ENCODE assay signal across 24 mouse cellular contexts in genomic region chr16:37992806-37993205, GRCm38 (mm10).
DNase-seq lines count a peak whose midpoint lies in the region; ATAC-seq lines count a peak whose summit lies in the region.
"Had no signal": no experiment of that assay in that cellular context is flagged by ENCODE, and none has a peak within 500 bp of the region (broad histone marks: within the 10 kb centered on the region; RNA-seq: fewer than 3 reads in every experiment).

No protein-coding gene starts in this region.

- no peaks in the 10 kb centered on the region for H3K27me3 ChIP-seq in heart, embryonic 12.5 days (replicated peaks)
- no peaks in the 10 kb centered on the region for H3K27me3 ChIP-seq in midbrain, embryonic 12.5 days
- no peaks in the 10 kb centered on the region for H3K27me3 ChIP-seq in midbrain, embryonic 14.5 days (ENCODE audit: control insufficient read depth, insufficient read depth, low read length)
- H3K27me3 ChIP-seq in neural tube, embryonic 13.5 days, result no peaks in the 10 kb centered on the region
- H3K27me3 ChIP-seq: embryonic facial prominence, embryonic 13.5 days; forebrain, embryonic 13.5 days; hindbrain, embryonic 15.5 days; liver, embryonic 15.5 days; lung, embryonic 15.5 days had no signal

- no peak overlapping the region for H3K4me2 ChIP-seq in heart, embryonic 12.5 days
- no peak overlapping the region for H3K4me2 ChIP-seq in midbrain, embryonic 12.5 days (replicated peaks)
- H3K4me2 ChIP-seq in midbrain, embryonic 14.5 days (ENCODE audit: low read length), result no peak overlapping the region
- no peak overlapping the region for H3K4me2 ChIP-seq in neural tube, embryonic 13.5 days
- H3K4me2 ChIP-seq: embryonic facial prominence, embryonic 13.5 days; forebrain, embryonic 13.5 days; heart, embryonic 11.5 days; hindbrain, embryonic 15.5 days; liver, embryonic 15.5 days; lung, embryonic 15.5 days had no signal

- ATAC-seq in heart, embryonic 12.5 days (ENCODE audit: insufficient number of reproducible peaks, low FRiP score), result no peak
- no peak for ATAC-seq in midbrain, embryonic 12.5 days (ENCODE audit: low FRiP score, low read depth)
- no peak for ATAC-seq in midbrain, embryonic 14.5 days (ENCODE audit: low FRiP score, low TSS enrichment)
- no peak for ATAC-seq in neural tube, embryonic 13.5 days (ENCODE audit: low read depth)
- ATAC-seq in cerebellum, adult (ENCODE audit: insufficient number of reproducible peaks, low FRiP score, low TSS enrichment), result no peak
- ATAC-seq: forebrain, embryonic 13.5 days; intestine, embryonic 16.5 days had no signal

- H3K9ac ChIP-seq in heart, embryonic 12.5 days, result 0 out of 2 replicates have a peak overlapping the region, but pooled peaks have one; percentile 14
- H3K9ac ChIP-seq in midbrain, embryonic 12.5 days (replicated peaks), result no peak overlapping the region
- H3K9ac ChIP-seq in midbrain, embryonic 14.5 days (replicated peaks; ENCODE audit: low read length), result no peak overlapping the region
- H3K9ac ChIP-seq in neural tube, embryonic 13.5 days, result no peak overlapping the region; the same call in 1 of the 2 replicates
- H3K9ac ChIP-seq: embryonic facial prominence, embryonic 13.5 days; forebrain, embryonic 13.5 days; hindbrain, embryonic 15.5 days; liver, embryonic 15.5 days; lung, embryonic 15.5 days had no signal

- H3K4me3 ChIP-seq in heart, embryonic 12.5 days, result no peak overlapping the region
- H3K4me3 ChIP-seq in midbrain, embryonic 12.5 days, result no peak overlapping the region
- no peak overlapping the region for H3K4me3 ChIP-seq in midbrain, embryonic 14.5 days (replicated peaks; ENCODE audit: low read depth, low read length)
- H3K4me3 ChIP-seq in neural tube, embryonic 13.5 days, result no peak overlapping the region
- H3K4me3 ChIP-seq: embryonic facial prominence, embryonic 13.5 days; erythroblast, embryonic 14.5 days; forebrain, embryonic 13.5 days; hindbrain, embryonic 15.5 days; left cerebral cortex, adult 2 months; limb, embryonic 10.5 days; liver, embryonic 15.5 days; lung, embryonic 15.5 days had no signal

- H3K36me3 ChIP-seq in heart, embryonic 12.5 days, result no peaks in the 10 kb centered on the region
- no peaks in the 10 kb centered on the region for H3K36me3 ChIP-seq in midbrain, embryonic 12.5 days
- H3K36me3 ChIP-seq in midbrain, embryonic 14.5 days (ENCODE audit: control insufficient read depth, insufficient read depth, low read length), result no peaks in the 10 kb centered on the region
- 0 out of 2 replicates have a peak, but pooled peaks cover under 1% of the 10 kb centered on the region for H3K36me3 ChIP-seq in neural tube, embryonic 13.5 days
- H3K36me3 ChIP-seq: embryonic facial prominence, embryonic 13.5 days; hindbrain, embryonic 15.5 days; limb, embryonic 10.5 days; liver, embryonic 15.5 days; lung, embryonic 15.5 days had no signal

- no peak overlapping the region for H3K27ac ChIP-seq in heart, embryonic 12.5 days (ENCODE audit: poor library complexity, severe bottlenecking)
- H3K27ac ChIP-seq in midbrain, embryonic 12.5 days (replicated peaks), result 0 out of 2 replicates have a peak overlapping the region, but pooled peaks have one; percentile 10
- no peak overlapping the region for H3K27ac ChIP-seq in midbrain, embryonic 14.5 days (replicated peaks; ENCODE audit: low read depth, low read length)
- H3K27ac ChIP-seq in neural tube, embryonic 13.5 days (replicated peaks), result peak overlapping the region; percentile 42
- H3K27ac ChIP-seq: embryonic facial prominence, embryonic 13.5 days; forebrain, embryonic 13.5 days; hindbrain, embryonic 15.5 days; left cerebral cortex, adult 2 months; limb, embryonic 10.5 days; liver, embryonic 15.5 days; lung, embryonic 15.5 days had no signal

- peaks cover 38% of the 10 kb centered on the region for H3K4me1 ChIP-seq in heart, embryonic 12.5 days (replicated peaks)
- peaks cover 51% of the 10 kb centered on the region for H3K4me1 ChIP-seq in midbrain, embryonic 12.5 days
- peaks cover 12% of the 10 kb centered on the region; the same call in 1 of the 2 replicates for H3K4me1 ChIP-seq in midbrain, embryonic 14.5 days (ENCODE audit: control insufficient read depth, insufficient read depth, low read length)
- H3K4me1 ChIP-seq in neural tube, embryonic 13.5 days (replicated peaks), result peaks cover 51% of the 10 kb centered on the region
- H3K4me1 ChIP-seq: liver, embryonic 15.5 days had no signal

- H3K9me3 ChIP-seq in heart, embryonic 12.5 days (replicated peaks), result no peaks in the 10 kb centered on the region
- H3K9me3 ChIP-seq in midbrain, embryonic 12.5 days, result no peaks in the 10 kb centered on the region
- no peaks in the 10 kb centered on the region for H3K9me3 ChIP-seq in midbrain, embryonic 14.5 days (ENCODE audit: control insufficient read depth, low read length)
- H3K9me3 ChIP-seq in neural tube, embryonic 13.5 days, result no peaks in the 10 kb centered on the region
- H3K9me3 ChIP-seq: embryonic facial prominence, embryonic 13.5 days; forebrain, embryonic 13.5 days; hindbrain, embryonic 15.5 days; limb, embryonic 10.5 days; liver, embryonic 15.5 days; lung, embryonic 15.5 days had no signal

- 37% methylated on average over 8 of the region's 8 CpGs for WGBS in heart, embryonic 12.5 days
- WGBS in midbrain, embryonic 12.5 days, result 58% methylated on average over 8 of the region's 8 CpGs
- 49% methylated on average over 8 of the region's 8 CpGs for WGBS in midbrain, embryonic 14.5 days
- 13% methylated on average over 8 of the region's 8 CpGs for WGBS in neural tube, embryonic 13.5 days

- no peak for DNase-seq in heart, adult 18-20 months
- DNase-seq in midbrain, embryonic 14.5 days, result no peak
- peak; percentile 27 for DNase-seq in embryo, embryonic 9.5 days (ENCODE audit: extremely low spot score)
- DNase-seq in T-cell, adult 2 months (ENCODE audit: low spot score), result no peak
- DNase-seq: adrenal gland, postnatal 14 days; cerebellum, adult 9-10 months; heart, postnatal 10 days; liver; lung, postnatal 36 days; right cerebral cortex, postnatal 14 days had no signal

Comparison
In these comparisons a context has a peak if more than half of its experiments do, and no peak if none do; other contexts are left out.
1. H3K27ac ChIP-seq: peak in midbrain, embryonic 12.5 days (single experiment) and neural tube, embryonic 13.5 days (single experiment); none in heart, embryonic 12.5 days (single experiment) and midbrain, embryonic 14.5 days (single experiment).